Mouse (Mus musculus): Measurements from ENCODE around the gene Pum3. TPM values are rescaled to one million over a fixed set of nuclear protein-coding genes. Genes with fewer than 3 reads are reported as not detected.

Pum3 gene
- polyA plus RNA-seq (2015; fragmentation: Nextera tagmentation; extraction: Ambion mirVana) = 66.5 and 67.0 TPM in 2 replicates

- peak within 1 kb of the TSS; percentile 83 for H3K4me3 ChIP-seq (ENCODE audit: low read length)
- H3K9ac ChIP-seq (ENCODE audit: low read length) = peak within 1 kb of the TSS; percentile 81
- WGBS = under 1% methylated on average over 40 of the region's 40 CpGs
- ATAC-seq (ENCODE audit: low read depth) = peak; percentile 98
- peak within 1 kb of the TSS; percentile 71 for H3K4me2 ChIP-seq (ENCODE audit: low read depth, low read length)
- peak within 1 kb of the TSS; percentile 90 for H3K27ac ChIP-seq (ENCODE audit: low read length)
- H3K9me3 ChIP-seq (ENCODE audit: control insufficient read depth, low read length) = no peaks in the 10 kb centered on the region
- H3K36me3 ChIP-seq (ENCODE audit: control insufficient read depth, insufficient read depth, low read length) = peaks cover 6% of the 10 kb centered on the region; the same call in 1 of the 2 replicates
- no peaks in the 10 kb centered on the region for H3K27me3 ChIP-seq (ENCODE audit: control insufficient read depth, insufficient read depth, low read depth, low read length)
- H3K4me1 ChIP-seq (replicated peaks; ENCODE audit: control insufficient read depth, insufficient read depth, low read length) = peaks cover 14% of the 10 kb centered on the region
Observed at GRCm38 (mm10) chr19:27429745-27430251, at the start of gene Pum3. TSS of gene Pum3 (minus strand) at chr19:27429825.

- H3K9ac ChIP-seq (ENCODE audit: low read length) = no peak overlapping the region
- no peaks in the 10 kb centered on the region for H3K9me3 ChIP-seq (ENCODE audit: control insufficient read depth, low read length)
- WGBS = 57% methylated on average over 4 of the region's 4 CpGs
- no peak overlapping the region for H3K4me2 ChIP-seq (ENCODE audit: low read depth, low read length)
- H3K4me3 ChIP-seq (ENCODE audit: low read length) = no peak overlapping the region
- ATAC-seq (ENCODE audit: low read depth) = no peak
- no peaks in the 10 kb centered on the region for H3K36me3 ChIP-seq (ENCODE audit: control insufficient read depth, insufficient read depth, low read length)
- H3K27me3 ChIP-seq (ENCODE audit: control insufficient read depth, insufficient read depth, low read depth, low read length) = no peaks in the 10 kb centered on the region
- H3K4me1 ChIP-seq (replicated peaks; ENCODE audit: control insufficient read depth, insufficient read depth, low read length) = no peaks in the 10 kb centered on the region
- H3K27ac ChIP-seq (ENCODE audit: low read length) = no peak overlapping the region
Observed at GRCm38 (mm10) chr19:27466691-27467090, 37.1 kb upstream of the Pum3 start.

- H3K4me1 ChIP-seq (replicated peaks; ENCODE audit: control insufficient read depth, insufficient read depth, low read length) = no peaks in the 10 kb centered on the region
- H3K27ac ChIP-seq (ENCODE audit: low read length) = no peak overlapping the region
- H3K9me3 ChIP-seq (ENCODE audit: control insufficient read depth, low read length) = no peaks in the 10 kb centered on the region
- no peak for ATAC-seq (ENCODE audit: low read depth)
- no peaks in the 10 kb centered on the region for H3K36me3 ChIP-seq (ENCODE audit: control insufficient read depth, insufficient read depth, low read length)
- no peak overlapping the region for H3K4me2 ChIP-seq (ENCODE audit: low read depth, low read length)
- no peak overlapping the region for H3K4me3 ChIP-seq (ENCODE audit: low read length)
- 37% methylated on average over 4 of the region's 4 CpGs for WGBS
- H3K27me3 ChIP-seq (ENCODE audit: control insufficient read depth, insufficient read depth, low read depth, low read length) = no peaks in the 10 kb centered on the region
- no peak overlapping the region for H3K9ac ChIP-seq (ENCODE audit: low read length)
Observed at GRCm38 (mm10) chr19:27462656-27463055, 33.0 kb upstream of the Pum3 start.

DNA sequence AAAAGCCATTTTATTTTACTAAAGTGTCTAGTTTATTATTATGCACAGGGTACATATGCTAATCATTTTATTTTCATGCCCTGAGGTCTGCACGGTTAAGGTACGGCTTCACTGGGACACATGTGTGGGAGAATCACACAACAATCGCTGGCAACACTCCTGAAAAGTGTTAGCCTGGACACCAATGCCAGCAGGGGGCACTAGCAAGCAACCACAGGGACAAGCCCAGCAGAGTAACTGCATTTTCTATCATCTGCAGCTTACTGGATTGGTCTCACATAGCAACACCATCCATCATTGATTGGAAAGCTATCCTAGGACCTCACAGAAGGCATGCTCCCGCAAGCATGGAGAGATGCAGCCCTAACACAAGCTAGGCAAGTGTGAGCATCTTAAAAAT, 20.8 kb upstream of the Pum3 start:
- H3K9ac ChIP-seq (ENCODE audit: low read length) = no peak overlapping the region
- H3K4me3 ChIP-seq (ENCODE audit: low read length) = no peak overlapping the region
- no peaks in the 10 kb centered on the region for H3K36me3 ChIP-seq (ENCODE audit: control insufficient read depth, insufficient read depth, low read length)
- 0 out of 2 replicates have a peak, but pooled peaks cover 2% of the 10 kb centered on the region for H3K9me3 ChIP-seq (ENCODE audit: control insufficient read depth, low read length)
- H3K27ac ChIP-seq (ENCODE audit: low read length) = no peak overlapping the region
- H3K4me1 ChIP-seq (replicated peaks; ENCODE audit: control insufficient read depth, insufficient read depth, low read length) = no peaks in the 10 kb centered on the region
- ATAC-seq (ENCODE audit: low read depth) = no peak
- H3K4me2 ChIP-seq (ENCODE audit: low read depth, low read length) = no peak overlapping the region
- no peaks in the 10 kb centered on the region for H3K27me3 ChIP-seq (ENCODE audit: control insufficient read depth, insufficient read depth, low read depth, low read length)
- WGBS = 23% methylated on average over 4 of the region's 4 CpGs

DNA sequence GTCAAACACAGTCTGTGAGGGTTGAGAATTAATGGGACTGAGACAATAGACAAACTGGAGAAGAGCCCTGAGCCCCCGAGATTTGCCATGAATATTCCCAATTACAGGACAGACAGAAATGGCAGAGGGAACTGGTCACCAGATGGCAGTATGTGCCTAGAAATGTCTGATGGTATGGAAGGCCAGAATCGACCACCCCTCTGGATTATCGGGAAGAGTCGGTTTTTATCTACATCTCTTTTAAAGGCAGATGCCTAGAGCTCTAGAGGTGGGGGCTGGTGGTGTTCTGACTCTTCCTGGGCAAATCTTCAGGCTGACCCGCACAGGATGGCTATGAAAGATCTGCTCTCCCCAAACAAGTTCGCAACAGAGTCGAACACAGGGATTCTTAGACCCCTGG, 17.9 kb upstream of the Pum3 start:
- WGBS = 24% methylated on average over 7 of the region's 7 CpGs
- Histone ChIP-seq H3K27me3 (ENCODE audit: control insufficient read depth, insufficient read depth, low read depth, low read length) (no peaks in the 10 kb centered on the region), H3K4me1 (replicated peaks; ENCODE audit: control insufficient read depth, insufficient read depth, low read length) (no peaks in the 10 kb centered on the region), H3K9me3 (ENCODE audit: control insufficient read depth, low read length) (no peaks in the 10 kb centered on the region), H3K36me3 (ENCODE audit: control insufficient read depth, insufficient read depth, low read length) (no peaks in the 10 kb centered on the region), H3K9ac (ENCODE audit: low read length) (0 out of 2 replicates have a peak overlapping the region, but pooled peaks have one; percentile 15), H3K4me2 (ENCODE audit: low read depth, low read length) (no peak overlapping the region), H3K27ac (ENCODE audit: low read length) (no peak overlapping the region), H3K4me3 (ENCODE audit: low read length) (no peak overlapping the region)
- ATAC-seq (ENCODE audit: low read depth) = no peak

- WGBS = 67% methylated on average over 5 of the region's 5 CpGs
- Histone ChIP-seq H3K27me3 (ENCODE audit: control insufficient read depth, insufficient read depth, low read depth, low read length) (no peaks in the 10 kb centered on the region), H3K4me1 (replicated peaks; ENCODE audit: control insufficient read depth, insufficient read depth, low read length) (no peaks in the 10 kb centered on the region), H3K4me2 (ENCODE audit: low read depth, low read length) (no peak overlapping the region), H3K9me3 (ENCODE audit: control insufficient read depth, low read length) (no peaks in the 10 kb centered on the region), H3K36me3 (ENCODE audit: control insufficient read depth, insufficient read depth, low read length) (no peaks in the 10 kb centered on the region), H3K4me3 (ENCODE audit: low read length) (no peak overlapping the region), H3K27ac (ENCODE audit: low read length) (no peak overlapping the region), H3K9ac (ENCODE audit: low read length) (no peak overlapping the region)
- ATAC-seq (ENCODE audit: low read depth) = no peak
Observed at GRCm38 (mm10) chr19:27441106-27441505, 11.5 kb upstream of the Pum3 start.

DNA sequence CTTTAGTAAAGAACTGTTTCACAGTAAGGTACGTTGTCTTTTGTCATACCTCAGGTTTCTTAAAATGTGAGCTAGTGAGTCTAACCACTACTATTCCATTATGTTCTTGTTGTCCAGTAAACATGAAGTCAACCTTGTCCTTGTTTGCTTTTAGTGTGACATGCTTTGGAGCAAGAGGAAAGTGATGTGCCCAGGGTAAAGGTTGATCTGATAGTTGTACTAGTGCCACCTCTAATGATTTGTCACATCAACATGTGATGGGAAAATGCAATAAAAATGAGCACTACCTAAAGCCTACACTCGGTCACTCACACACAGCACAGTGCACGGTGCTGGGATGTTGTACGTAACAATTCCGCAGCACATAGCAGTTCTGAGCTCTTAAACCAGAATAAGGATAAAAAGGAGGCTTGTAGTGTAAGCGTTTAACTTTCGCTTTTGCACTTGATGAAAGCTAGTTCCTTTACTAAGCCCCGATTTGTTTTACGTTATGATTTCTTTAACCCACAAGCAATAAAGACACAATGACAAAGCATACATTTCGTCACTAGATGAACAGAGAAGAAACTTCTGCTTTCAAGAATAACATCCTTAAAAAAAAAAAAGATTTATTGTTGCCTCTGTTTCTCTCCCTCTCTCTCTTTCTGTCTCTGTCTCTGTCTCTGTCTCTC, 8.5 kb upstream of the Pum3 start:
- no peak for ATAC-seq (ENCODE audit: low read depth)
- Histone ChIP-seq H3K9ac (ENCODE audit: low read length) (no peak overlapping the region), H3K9me3 (ENCODE audit: control insufficient read depth, low read length) (no peaks in the 10 kb centered on the region), H3K27ac (ENCODE audit: low read length) (no peak overlapping the region), H3K4me1 (replicated peaks; ENCODE audit: control insufficient read depth, insufficient read depth, low read length) (no peaks in the 10 kb centered on the region), H3K36me3 (ENCODE audit: control insufficient read depth, insufficient read depth, low read length) (no peaks in the 10 kb centered on the region), H3K27me3 (ENCODE audit: control insufficient read depth, insufficient read depth, low read depth, low read length) (no peaks in the 10 kb centered on the region), H3K4me3 (ENCODE audit: low read length) (no peak overlapping the region), H3K4me2 (ENCODE audit: low read depth, low read length) (no peak overlapping the region)
- WGBS = 72% methylated on average over 10 of the region's 10 CpGs

GRCm38 (mm10) chr19:27430406-27430805, 781 bp upstream of the Pum3 start:
- peak overlapping the region; percentile 71 for H3K4me2 ChIP-seq (ENCODE audit: low read depth, low read length)
- 1% methylated on average over 10 of the region's 10 CpGs for WGBS
- H3K27ac ChIP-seq (ENCODE audit: low read length) = peak overlapping the region; percentile 90
- no peaks in the 10 kb centered on the region for H3K9me3 ChIP-seq (ENCODE audit: control insufficient read depth, low read length)
- H3K36me3 ChIP-seq (ENCODE audit: control insufficient read depth, insufficient read depth, low read length) = peaks cover 3% of the 10 kb centered on the region; the same call in 1 of the 2 replicates
- peak overlapping the region; percentile 81 for H3K9ac ChIP-seq (ENCODE audit: low read length)
- peak overlapping the region; percentile 83 for H3K4me3 ChIP-seq (ENCODE audit: low read length)
- H3K27me3 ChIP-seq (ENCODE audit: control insufficient read depth, insufficient read depth, low read depth, low read length) = no peaks in the 10 kb centered on the region
- ATAC-seq (ENCODE audit: low read depth) = 0 out of 2 replicates have a peak, but pooled peaks have one; percentile 1
- peaks cover 14% of the 10 kb centered on the region for H3K4me1 ChIP-seq (replicated peaks; ENCODE audit: control insufficient read depth, insufficient read depth, low read length)

DNA sequence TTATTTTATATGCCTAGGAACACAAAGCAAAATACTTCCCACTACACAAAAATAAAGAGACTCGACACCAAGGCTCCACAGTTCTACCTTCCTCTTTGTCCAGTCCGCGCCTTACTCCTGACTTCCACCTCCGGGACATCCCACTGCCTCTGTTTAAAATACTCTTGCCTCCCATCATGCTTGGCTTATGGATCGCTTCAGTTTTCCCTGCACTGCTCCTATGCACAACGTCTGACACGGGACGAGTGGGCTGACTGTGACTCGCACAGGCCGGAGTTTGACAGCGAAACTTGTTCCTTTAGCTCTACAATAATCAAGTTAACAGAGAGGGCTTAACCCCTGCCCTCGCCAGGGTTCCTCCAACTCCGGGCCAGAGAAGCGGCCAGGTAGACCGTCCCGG, 344 bp downstream of the Pum3 start:
- no peak overlapping the region; the same call in 1 of the 2 replicates for H3K27ac ChIP-seq (ENCODE audit: low read length)
- H3K36me3 ChIP-seq (ENCODE audit: control insufficient read depth, insufficient read depth, low read length) = peaks cover 8% of the 10 kb centered on the region; the same call in 1 of the 2 replicates
- peak overlapping the region; percentile 83 for H3K4me3 ChIP-seq (ENCODE audit: low read length)
- no peak for ATAC-seq (ENCODE audit: low read depth)
- peak overlapping the region; percentile 74 for H3K9ac ChIP-seq (ENCODE audit: low read length)
- H3K27me3 ChIP-seq (ENCODE audit: control insufficient read depth, insufficient read depth, low read depth, low read length) = no peaks in the 10 kb centered on the region
- peak overlapping the region; percentile 62 for H3K4me2 ChIP-seq (ENCODE audit: low read depth, low read length)
- WGBS = under 1% methylated on average over 16 of the region's 16 CpGs
- H3K4me1 ChIP-seq (replicated peaks; ENCODE audit: control insufficient read depth, insufficient read depth, low read length) = peaks cover 14% of the 10 kb centered on the region
- no peaks in the 10 kb centered on the region for H3K9me3 ChIP-seq (ENCODE audit: control insufficient read depth, low read length)

Data from lung, embryonic 16.5 days (tissue).